Mouse (Mus musculus): ENCODE measurements around the gene Wdr20rt.
"Not testable (repeated sequence)": the region's sequence is repeated elsewhere in the genome, so short reads cannot be mapped to it uniquely, and the experiment has no call there.

Wdr20rt gene

GRCm38 (mm10) chr12:65225467-65225945 lies at the start of gene Wdr20rt:
Gene Wdr20rt, plus strand, starts transcription at chr12:65225517.
- DNase-seq (ENCODE audit: low spot score in 2 of 2): no peak

- no peak for DNase-seq (ENCODE audit: low spot score in 2 of 2)
Observed at GRCm38 (mm10) chr12:65187365-65187764, 38.0 kb upstream of the Wdr20rt start.

- no peak for DNase-seq (ENCODE audit: low spot score in 2 of 2)
Observed at GRCm38 (mm10) chr12:65189213-65189612, 36.1 kb upstream of the Wdr20rt start.

- DNase-seq (ENCODE audit: low spot score in 2 of 2): no peak
Observed at GRCm38 (mm10) chr12:65194003-65194530, 31.2 kb upstream of the Wdr20rt start.

GRCm38 (mm10) chr12:65201812-65202211 lies 23.5 kb upstream of the Wdr20rt start:
- DNase-seq (ENCODE audit: low spot score in 2 of 2): no peak

GRCm38 (mm10) chr12:65206431-65206830 lies 18.9 kb upstream of the Wdr20rt start:
- no peak for DNase-seq (ENCODE audit: low spot score in 2 of 2)

- DNase-seq (ENCODE audit: low spot score in 2 of 2): no peak
Observed at GRCm38 (mm10) chr12:65216404-65216840, 8.9 kb upstream of the Wdr20rt start.

- DNase-seq (ENCODE audit: low spot score in 2 of 2): no peak
Observed at GRCm38 (mm10) chr12:65228628-65229027, 3.3 kb downstream of the Wdr20rt start.

- DNase-seq (ENCODE audit: low spot score in 2 of 2): no peak
Observed at GRCm38 (mm10) chr12:65229041-65229440, 3.7 kb downstream of the Wdr20rt start.

- DNase-seq (ENCODE audit: low spot score in 2 of 2): not testable (repeated sequence)
Observed at GRCm38 (mm10) chr12:65232801-65233200, 7.5 kb downstream of the Wdr20rt start.

GRCm38 (mm10) chr12:65250116-65250738 lies 24.9 kb downstream of the Wdr20rt start:
- DNase-seq (ENCODE audit: low spot score in 2 of 2): no peak

GRCm38 (mm10) chr12:65256887-65257286 lies 31.6 kb downstream of the Wdr20rt start:
- no peak for DNase-seq (ENCODE audit: low spot score in 2 of 2)

- no peak for DNase-seq (ENCODE audit: low spot score in 2 of 2)
Observed at GRCm38 (mm10) chr12:65258212-65259138, 33.2 kb downstream of the Wdr20rt start.

GRCm38 (mm10) chr12:65259139-65260111 lies 34.1 kb downstream of the Wdr20rt start:
- DNase-seq (ENCODE audit: low spot score in 2 of 2): peak in 1 of 2 experiments; percentile 14

GRCm38 (mm10) chr12:65268311-65268984 lies 43.1 kb downstream of the Wdr20rt start:
- no peak for DNase-seq (ENCODE audit: low spot score in 2 of 2)

GRCm38 (mm10) chr12:65269406-65269805 lies 44.1 kb downstream of the Wdr20rt start:
- DNase-seq (ENCODE audit: low spot score in 2 of 2): no peak

- no peak for DNase-seq (ENCODE audit: low spot score in 2 of 2)
Observed at GRCm38 (mm10) chr12:65273807-65274206, 48.5 kb downstream of the Wdr20rt start.
